24 mouse cellular contexts compared by ENCODE assay signal in genomic region chr17:78270019-78270418, GRCm38 (mm10).
"Had no signal": no experiment of that assay in that cellular context is flagged by ENCODE, and none has a peak within 500 bp of the region (broad histone marks: within the 10 kb centered on the region; RNA-seq: fewer than 3 reads in every experiment).

No protein-coding gene starts in this region.

- H3K27me3 ChIP-seq: heart, embryonic 13.5 days; heart, embryonic 15.5 days; hindbrain, embryonic 13.5 days; hindbrain, embryonic 15.5 days; kidney, embryonic 15.5 days; limb, embryonic 13.5 days; limb, embryonic 15.5 days; liver, embryonic 12.5 days had no signal

- H3K9me3 ChIP-seq: heart, embryonic 13.5 days; heart, embryonic 15.5 days; hindbrain, embryonic 13.5 days; hindbrain, embryonic 15.5 days; kidney, embryonic 15.5 days; limb, embryonic 13.5 days; limb, embryonic 15.5 days; liver, embryonic 12.5 days had no signal

- H3K4me3 ChIP-seq: heart, adult 2 months; heart, embryonic 13.5 days; heart, embryonic 15.5 days; hindbrain, embryonic 13.5 days; hindbrain, embryonic 15.5 days; kidney, embryonic 15.5 days; limb, embryonic 13.5 days; limb, embryonic 15.5 days; liver, embryonic 12.5 days had no signal

- H3K9ac ChIP-seq: heart, embryonic 13.5 days; heart, embryonic 15.5 days; hindbrain, embryonic 13.5 days; hindbrain, embryonic 15.5 days; kidney, embryonic 15.5 days; limb, embryonic 13.5 days; limb, embryonic 15.5 days; liver, embryonic 12.5 days; liver, embryonic 14.5 days had no signal

- DNase-seq: gastrocnemius, postnatal 10 days; gastrocnemius, postnatal 25 days; heart, adult 2 months; heart, postnatal 14 days; heart, postnatal 36 days; kidney, adult 11 months; kidney, adult 2 months; kidney, adult 9 months; kidney, postnatal 14 days; kidney, postnatal 36 days; left cerebral cortex, postnatal 4 days; lung, adult 18-20 months had no signal

- H3K27ac ChIP-seq: heart, adult 2 months; heart, embryonic 13.5 days; heart, embryonic 15.5 days; hindbrain, embryonic 13.5 days; hindbrain, embryonic 15.5 days; hindbrain, postnatal 0 days; kidney, embryonic 15.5 days; kidney, postnatal 0 days; limb, embryonic 13.5 days; limb, embryonic 15.5 days; liver, embryonic 12.5 days; liver, embryonic 14.5 days had no signal

- H3K4me2 ChIP-seq: heart, embryonic 11.5 days; heart, embryonic 13.5 days; heart, embryonic 15.5 days; hindbrain, embryonic 13.5 days; hindbrain, embryonic 15.5 days; kidney, embryonic 15.5 days; limb, embryonic 13.5 days; limb, embryonic 15.5 days; liver, embryonic 12.5 days had no signal

- H3K36me3 ChIP-seq: heart, embryonic 13.5 days; heart, embryonic 15.5 days; hindbrain, embryonic 13.5 days; hindbrain, embryonic 15.5 days; kidney, embryonic 15.5 days; limb, embryonic 13.5 days; liver, embryonic 12.5 days had no signal
